Mouse (Mus musculus) v-Abl transformed pro-B cells (cell line): ENCODE results near the gene Kank2.
"Not testable (repeated sequence)": the region's sequence is repeated elsewhere in the genome, so short reads cannot be mapped to it uniquely, and the experiment has no call there.

Source experiments
- in situ Hi-C, 2 experiments: fragments of 400-800 bp; cut with MboI; formaldehyde crosslinking; loops; one replicate each; pipeline ENCODE4 v1.15.1; 2025; ENCODE audit not compliant: unreplicated experiment in 2 of 2

The Kank2 gene

GRCm38 (mm10) chr9:21788234-21788633 lies 10.3 kb downstream of the Kank2 start:
- in situ Hi-C loops = no loop called here

- in situ Hi-C loops = no loop called here
Observed at GRCm38 (mm10) chr9:21787654-21788053, 10.9 kb downstream of the Kank2 start.

DNA sequence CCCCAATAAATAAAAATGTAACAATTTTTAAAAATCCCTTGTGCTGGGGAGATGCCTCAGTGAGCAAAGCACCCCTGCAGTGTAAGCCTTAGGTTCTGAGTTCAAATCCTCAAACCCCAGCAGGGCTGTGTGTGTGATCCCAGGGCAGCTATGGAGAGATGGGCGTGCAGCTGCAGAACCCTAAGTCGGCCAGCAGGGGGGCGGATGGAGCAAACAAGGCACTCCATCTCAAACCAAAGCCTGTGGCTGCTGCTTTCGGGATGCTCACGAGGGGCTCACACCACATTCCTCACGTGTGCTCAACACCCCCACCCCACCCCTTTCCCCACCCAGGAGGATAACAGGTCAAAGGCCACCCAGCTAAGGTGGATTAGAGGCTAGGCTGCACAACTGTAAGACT lies 11.6 kb downstream of the Kank2 start:
- in situ Hi-C loops = no loop called here

DNA sequence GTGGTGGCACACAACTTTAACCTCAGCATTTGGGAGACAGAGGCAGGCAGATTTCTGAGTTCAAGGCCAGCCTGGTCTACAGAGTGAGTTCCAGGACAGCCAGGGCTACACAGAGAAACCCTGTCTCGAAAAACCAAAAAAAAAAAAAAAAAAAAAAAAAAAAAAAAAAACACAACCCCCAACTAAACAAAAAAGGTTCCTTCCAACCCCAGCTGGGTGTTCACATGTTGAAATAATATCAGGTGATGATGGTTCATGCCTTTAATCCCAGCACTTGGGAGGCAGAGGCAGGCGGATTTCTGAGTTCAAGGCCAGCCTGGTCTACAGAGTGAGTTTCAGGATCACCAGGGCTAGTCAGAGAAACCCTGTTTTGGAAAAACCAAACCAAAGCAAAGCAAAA lies 12.2 kb downstream of the Kank2 start:
- in situ Hi-C loops = not testable (repeated sequence)

- in situ Hi-C loops = no loop called here
Observed at GRCm38 (mm10) chr9:21784517-21785307, 13.8 kb downstream of the Kank2 start.

DNA sequence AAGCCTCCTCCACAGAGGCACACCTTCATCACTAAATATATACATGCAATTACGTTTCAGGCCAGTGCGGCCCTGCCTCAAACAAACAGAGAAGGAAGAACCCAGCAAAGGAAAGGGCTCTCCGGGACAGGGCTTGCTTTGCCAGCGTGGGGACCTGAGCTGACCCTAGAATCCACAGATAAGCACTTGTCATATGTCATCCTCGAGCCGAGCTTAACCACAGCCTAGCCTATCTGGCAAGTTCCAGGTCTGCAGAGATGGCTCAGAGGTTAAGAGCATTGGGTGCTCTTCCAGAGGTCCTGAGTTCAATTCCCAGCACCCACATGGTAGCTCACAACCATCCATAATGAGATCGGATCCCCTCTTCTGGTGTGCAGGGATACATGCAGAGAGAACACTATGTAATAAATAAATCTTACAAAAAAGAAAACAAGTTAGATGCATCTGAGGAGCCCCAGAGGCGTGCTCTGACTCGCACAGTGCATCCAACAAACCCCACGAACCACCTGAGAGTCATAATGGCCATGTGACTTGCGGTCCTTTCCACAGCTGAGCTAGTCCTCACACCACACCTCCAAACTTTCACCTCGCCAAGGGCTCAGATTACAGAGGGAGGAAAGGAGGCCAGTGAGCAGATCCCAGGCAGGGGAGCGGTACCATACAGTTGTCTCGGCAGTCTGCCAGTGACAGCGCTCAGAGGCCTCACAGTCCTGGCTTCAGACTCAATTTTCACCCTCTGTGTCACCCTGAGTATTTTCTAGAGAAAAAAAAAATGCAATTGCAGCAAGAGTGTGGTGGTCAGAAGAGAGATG lies 16.7 kb downstream of the Kank2 start:
- in situ Hi-C loops = no loop called here

DNA sequence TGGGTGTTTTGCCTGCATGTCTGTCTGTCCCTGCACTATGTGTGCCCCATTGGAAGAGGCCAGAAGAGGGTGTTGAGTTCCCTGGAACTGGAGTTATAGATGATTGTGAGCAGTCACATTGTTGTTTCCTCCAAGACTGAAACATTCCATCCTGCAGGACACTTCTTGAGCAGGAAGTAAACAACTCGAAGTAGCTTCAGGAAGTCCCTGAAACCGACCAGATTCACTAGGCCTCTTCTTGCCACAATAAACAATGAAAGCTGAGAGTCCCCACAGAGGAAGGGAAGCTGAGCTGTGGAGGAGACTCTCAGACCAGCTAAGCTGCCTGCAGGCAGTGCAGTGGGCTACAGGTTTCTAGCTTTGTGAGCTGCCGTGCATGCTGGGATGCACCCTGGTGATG lies 20.8 kb downstream of the Kank2 start:
- in situ Hi-C loops = no loop called here

GRCm38 (mm10) chr9:21774353-21774752 lies 24.2 kb downstream of the Kank2 start:
- in situ Hi-C loops = no loop called here

DNA sequence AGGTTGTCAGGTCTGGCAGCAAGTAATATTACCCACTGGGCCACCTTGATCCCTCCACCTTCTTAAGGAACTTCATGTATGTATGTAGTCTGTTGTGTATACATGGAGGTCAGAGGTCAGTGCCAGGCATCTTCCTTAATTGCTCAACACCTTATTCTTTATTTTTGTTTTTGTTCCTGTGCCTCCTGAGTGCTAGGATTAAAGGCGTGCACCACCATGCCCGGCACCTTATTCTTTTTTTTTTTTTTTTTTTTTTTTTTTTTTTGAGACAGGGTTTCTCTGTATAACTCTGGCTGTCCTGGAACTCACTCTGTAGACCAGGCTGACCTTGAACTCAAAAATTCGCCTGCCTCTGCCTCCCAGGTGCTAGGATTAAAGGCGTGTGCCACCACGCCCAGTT lies 25.1 kb downstream of the Kank2 start:
- in situ Hi-C loops = not testable (repeated sequence)

DNA sequence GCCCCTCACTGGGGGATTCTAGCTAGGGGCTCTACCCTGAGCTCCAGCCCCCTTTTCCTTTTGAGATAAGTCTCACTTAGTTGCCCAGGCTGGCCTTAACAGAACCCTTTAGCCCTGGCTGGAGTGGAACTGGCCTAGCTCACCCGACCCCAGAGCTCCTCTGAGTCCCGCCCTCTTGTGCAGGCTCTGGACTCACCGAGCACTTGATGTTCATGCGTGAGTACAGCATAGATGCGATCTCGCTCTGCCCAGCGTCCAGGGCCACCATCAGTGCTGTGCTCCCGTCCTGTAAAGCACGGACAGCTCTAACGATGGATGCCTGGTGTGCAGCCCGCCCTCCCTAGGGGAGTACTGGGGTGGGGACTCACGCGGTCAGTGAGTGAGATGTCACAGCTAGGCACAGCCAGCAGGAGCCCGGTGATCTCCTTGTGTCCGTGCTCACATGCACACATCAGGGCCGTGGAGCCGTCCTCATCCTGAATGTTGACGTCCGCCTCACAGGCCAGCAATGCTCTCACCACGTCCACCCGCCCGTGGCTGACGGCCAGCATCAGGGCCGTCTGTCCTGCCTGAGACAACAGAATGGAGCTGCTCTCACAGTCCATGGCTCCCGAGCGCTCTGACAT lies 28.9 kb downstream of the Kank2 start:
- in situ Hi-C loops = loop anchor here in 1 of 2 experiments (10.0 kb wide), 1 partner anchor 175 kb away; the partner anchor contains the start of genes Timm29 and Yipf2

- in situ Hi-C loops = loop anchor here in 1 of 2 experiments (10.0 kb wide), 1 partner anchor 174 kb away; the partner anchor contains the start of genes Timm29 and Yipf2
Observed at GRCm38 (mm10) chr9:21768511-21769411, 29.8 kb downstream of the Kank2 start.

DNA sequence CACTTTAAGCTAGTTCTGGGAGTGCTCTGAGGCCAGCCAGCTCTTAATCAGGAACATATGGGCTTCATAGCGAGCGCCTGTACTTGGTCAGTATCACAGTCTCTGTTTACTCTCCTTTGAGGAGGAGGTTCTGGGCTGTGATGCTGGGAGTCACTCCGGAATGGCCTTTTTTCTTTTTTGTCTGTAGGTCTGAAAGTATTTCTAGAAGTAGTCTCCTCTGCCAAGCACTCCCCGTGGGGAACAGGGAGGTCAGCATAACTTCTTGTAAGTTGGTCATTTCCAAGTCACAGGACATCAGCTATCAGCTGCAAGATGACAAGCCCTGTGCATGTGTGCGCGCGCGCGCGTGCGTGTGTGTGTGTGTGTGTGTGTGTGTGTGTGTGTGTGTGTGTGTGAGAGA lies 30.6 kb downstream of the Kank2 start:
- in situ Hi-C loops = loop anchor here in 1 of 2 experiments (10.0 kb wide), 1 partner anchor 173 kb away; the partner anchor contains the start of genes Timm29 and Yipf2

DNA sequence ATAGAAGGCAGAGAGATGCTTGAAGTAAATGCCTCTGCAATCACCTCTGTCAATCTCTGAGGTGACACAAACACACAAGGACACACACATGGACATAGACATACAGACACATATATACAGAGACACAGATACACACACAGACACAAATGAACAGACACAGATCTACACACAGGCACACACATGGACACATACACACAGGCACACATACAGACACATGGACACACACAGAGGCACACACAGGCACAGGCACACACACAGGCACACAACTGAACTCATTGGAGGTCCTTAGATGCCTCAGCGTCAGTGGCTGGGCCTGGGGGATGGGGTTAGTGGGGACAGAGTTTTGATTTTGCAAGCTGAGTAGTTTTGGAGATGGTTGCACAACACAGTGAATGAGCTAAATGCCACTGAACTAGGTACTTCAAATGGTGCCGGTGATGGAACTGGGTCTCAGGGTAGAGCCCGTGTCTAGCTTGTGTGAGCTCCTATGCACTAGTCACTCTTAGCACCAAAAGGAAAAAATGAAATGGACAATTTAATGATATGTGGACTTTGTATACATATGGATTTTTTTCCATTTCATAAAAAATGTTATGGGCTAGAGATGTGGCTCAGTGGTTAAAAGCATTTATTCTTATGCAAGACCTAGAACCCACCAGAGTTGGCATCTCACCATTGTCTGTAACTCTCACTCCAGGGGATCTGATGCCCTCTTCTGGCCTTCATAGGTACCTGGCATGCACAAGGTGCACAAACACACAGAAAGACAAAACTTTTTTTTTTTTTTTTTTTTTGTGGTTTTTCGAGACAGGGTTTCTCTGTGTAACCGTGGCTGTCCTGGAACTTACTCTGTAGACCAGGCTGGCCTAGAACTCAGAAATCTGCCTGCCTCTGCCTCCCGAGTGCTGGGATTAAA lies 34.2 kb downstream of the Kank2 start:
- in situ Hi-C loops = loop anchor here (5.0 to 10.0 kb wide), 2 partner anchors 162 to 170 kb away; partner anchors contain the start of genes Timm29 (in 1 of the 2) and Yipf2 (in 1 of the 2)

GRCm38 (mm10) chr9:21762135-21762534 lies 36.4 kb downstream of the Kank2 start:
- in situ Hi-C loops = loop anchor here (5.0 to 10.0 kb wide), 2 partner anchors 160 to 167 kb away; partner anchors contain the start of genes Timm29 (in 1 of the 2) and Yipf2 (in 1 of the 2)

- in situ Hi-C loops = loop anchor here (5.0 to 10.0 kb wide), 2 partner anchors 158 to 166 kb away; partner anchors contain the start of genes Timm29 (in 1 of the 2) and Yipf2 (in 1 of the 2)
Observed at GRCm38 (mm10) chr9:21760155-21761088, 38.1 kb downstream of the Kank2 start, which contains the start of gene Spc24. Gene Spc24, minus strand, starts transcription at chr9:21760303.

DNA sequence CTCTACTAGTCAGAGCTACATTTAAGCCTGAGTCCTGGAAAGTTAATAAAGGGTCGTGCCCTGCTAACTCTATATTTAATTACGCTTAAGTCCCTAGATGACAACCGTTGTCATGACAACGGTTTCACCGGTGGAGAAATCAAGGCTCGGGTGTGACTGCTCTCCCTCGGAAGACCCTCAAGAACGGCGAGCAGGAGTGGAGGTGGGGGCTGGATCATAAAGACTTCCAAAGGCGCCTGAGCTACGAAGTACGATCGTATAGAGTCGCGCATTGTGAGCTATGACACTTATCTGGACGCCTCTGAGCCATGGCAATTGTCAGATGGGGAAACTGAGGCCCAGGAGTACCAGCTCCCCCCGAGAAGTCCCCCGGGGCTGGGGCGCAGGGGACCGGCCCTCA lies 38.8 kb downstream of the Kank2 start:
- in situ Hi-C loops = loop anchor here (5.0 to 10.0 kb wide), 2 partner anchors 157 to 165 kb away; partner anchors contain the start of genes Timm29 (in 1 of the 2) and Yipf2 (in 1 of the 2)
